In the genomic region with DNA sequence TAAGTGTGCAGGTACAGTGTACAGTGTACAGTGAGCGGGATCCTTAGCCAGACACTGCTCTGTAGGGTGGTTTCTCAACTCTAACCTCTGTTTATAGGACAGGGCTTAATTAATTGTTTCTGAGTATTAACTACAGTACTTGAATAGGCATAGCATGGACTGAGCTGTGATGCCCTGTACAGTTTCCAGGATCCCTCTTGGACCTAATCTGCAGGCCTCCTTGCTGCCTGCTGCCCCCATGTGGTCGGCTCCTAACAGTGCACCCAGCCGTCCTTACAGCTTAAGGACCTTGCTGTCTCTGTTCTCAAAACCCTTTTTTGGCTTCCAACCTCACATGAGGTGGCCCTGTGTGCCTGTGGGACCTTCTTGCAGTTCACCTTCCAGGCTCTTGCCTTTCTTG, we compare ENCODE assay signal across 8 mouse cellular contexts. TPM values are rescaled to one million over a fixed set of nuclear protein-coding genes. Genes with fewer than 3 reads are reported as not detected.
DNase-seq lines count a peak whose midpoint lies in the region; ATAC-seq and TF ChIP-seq lines count a peak whose summit lies in the region.
"Had no signal": no experiment of that assay in that cellular context is flagged by ENCODE, and none has a peak within 500 bp of the region (broad histone marks: within the 10 kb centered on the region; RNA-seq: fewer than 3 reads in every experiment).

No protein-coding gene starts in this region.

- H3K9ac ChIP-seq in embryonic facial prominence, embryonic 11.5 days (replicated peaks; ENCODE audit: low read length) = no peak overlapping the region
- H3K9ac ChIP-seq: liver, embryonic 15.5 days had no signal

- no peak overlapping the region for H3K27ac ChIP-seq in embryonic facial prominence, embryonic 11.5 days (replicated peaks; ENCODE audit: low read depth, low read length)
- H3K27ac ChIP-seq: liver, embryonic 15.5 days had no signal

- H3K9me3 ChIP-seq in G1E (replicated peaks) = peaks cover 15% of the 10 kb centered on the region
- no peaks in the 10 kb centered on the region for H3K9me3 ChIP-seq in embryonic facial prominence, embryonic 11.5 days (replicated peaks; ENCODE audit: control insufficient read depth, low read length)
- H3K9me3 ChIP-seq: liver, embryonic 15.5 days had no signal

- no peak for ATAC-seq in G1E (ENCODE audit: extremely low read depth, insufficient number of reproducible peaks, low FRiP score, poor library complexity, severe bottlenecking)
- peak; percentile 37; the same call in 1 of the 2 replicates for ATAC-seq in embryonic facial prominence, embryonic 11.5 days (replicated peaks; ENCODE audit: insufficient number of reproducible peaks, low FRiP score, low TSS enrichment, low read depth)

- H3K36me3 ChIP-seq in G1E (replicated peaks) = no peaks in the 10 kb centered on the region
- H3K36me3 ChIP-seq in embryonic facial prominence, embryonic 11.5 days (replicated peaks; ENCODE audit: control insufficient read depth, insufficient read depth, low read depth, low read length) = no peaks in the 10 kb centered on the region
- H3K36me3 ChIP-seq: liver, embryonic 15.5 days had no signal

- WGBS in embryonic facial prominence, embryonic 11.5 days = 32% methylated on average over 3 of the region's 3 CpGs

- H3K27me3 ChIP-seq in G1E (ENCODE audit: insufficient read depth, low read length) = peaks cover 24% of the 10 kb centered on the region
- peaks cover 32% of the 10 kb centered on the region for H3K27me3 ChIP-seq in embryonic facial prominence, embryonic 11.5 days (ENCODE audit: control insufficient read depth, insufficient read depth, low read length)

- H3K4me1 ChIP-seq in G1E (ENCODE audit: insufficient read depth, low read depth, low read length) = no peaks in the 10 kb centered on the region
- peaks cover 5% of the 10 kb centered on the region for H3K4me1 ChIP-seq in embryonic facial prominence, embryonic 11.5 days (ENCODE audit: control insufficient read depth, insufficient read depth, low read length)

- no peak for DNase-seq in G1E (ENCODE audit: low spot score)
- peak; percentile 73 for DNase-seq in adrenal gland, postnatal 25 days
- peak; percentile 86 for DNase-seq in embryonic facial prominence, embryonic 11.5 days (ENCODE audit: low spot score)
- DNase-seq in heart, postnatal 14 days = peak; percentile 79 to 85
- peak; percentile 79 to 85 for DNase-seq in layer of hippocampus, postnatal 14 days (ENCODE audit: low spot score in 2 of 2)
- peak; percentile 75 for DNase-seq in lung, postnatal 14 days
- DNase-seq in right cerebral cortex, postnatal 10 days (ENCODE audit: low spot score in 2 of 2) = peak; percentile 78 to 87

- no peak overlapping the region for H3K4me2 ChIP-seq in embryonic facial prominence, embryonic 11.5 days (ENCODE audit: low read depth, low read length)
- H3K4me2 ChIP-seq: liver, embryonic 15.5 days had no signal

- peak; percentile 58 for TF ChIP-seq CTCF in G1E (IDR thresholded peaks at IDR 0.05; ENCODE audit: low read depth, low read length)

- intact Hi-C loops in heart, postnatal 14 days (cut with DNase I) = loop anchor here (10.0 kb wide), 1 partner anchor 351 kb away; no protein-coding TSS in a partner anchor

- no peak overlapping the region for H3K4me3 ChIP-seq in G1E (ENCODE audit: low read depth, low read length)
- H3K4me3 ChIP-seq in embryonic facial prominence, embryonic 11.5 days (ENCODE audit: low read depth, low read length) = no peak overlapping the region
- H3K4me3 ChIP-seq: liver, embryonic 15.5 days had no signal

RNA-seq across cellular contexts. Expression of a gene that starts 2.0 kb away (rescaled TPM):
- not detected in 2 replicates for total RNA-seq in G1E (2014; fragmentation: Nextera tagmentation)
- not detected in 2 replicates for total RNA-seq in G1E (2017)
- not detected in 2 replicates for polyA plus RNA-seq in G1E (2012)
- 0.57 and 0.85 TPM in 2 replicates for total RNA-seq in adrenal gland, postnatal 25 days (2021)
- polyA plus RNA-seq in embryonic facial prominence, embryonic 11.5 days (2014; fragmentation: Nextera tagmentation; extraction: Ambion mirVana) = 1.1 TPM in 2 replicates
- total RNA-seq in heart, postnatal 14 days (2021) = 1 to 10 TPM; 1.9 to 2.5 TPM
- total RNA-seq in layer of hippocampus, postnatal 14 days (2021) = 10 to 100 TPM; 20.0 to 23.2 TPM

Comparison
In these comparisons a context has a peak if more than half of its experiments do, and no peak if none do; other contexts are left out.
1. RNA of a gene that starts 2.0 kb away (total RNA-seq): 20.0 to 23.2 TPM in layer of hippocampus, postnatal 14 days; 1.9 to 2.5 TPM in heart, postnatal 14 days, 0.57 to 0.85 TPM in adrenal gland, postnatal 25 days and not detected in G1E; every median in the first group is over 4 times any median in the second.